Mouse (Mus musculus) small intestine, adult 2 months (tissue): ENCODE results near the gene Cdh15. TPM values are rescaled to one million over a fixed set of nuclear protein-coding genes. Genes with fewer than 3 reads are reported as not detected.

Experiments
- H3K27ac ChIP-seq: fragments of 200-500 bp; 2 replicates; pipeline ENCODE4 v1.5.1; 2012; ENCODE audit warnings: low read depth, low read length, control low read depth, inconsistent platforms; ENCODE audit not compliant: insufficient read depth
- H3K27me3 ChIP-seq: fragments of 200-500 bp; 2 replicates; pipeline ENCODE4 v1.6.1; 2012; ENCODE audit warnings: mild to moderate bottlenecking, moderate library complexity, low read length, inconsistent platforms; ENCODE audit not compliant: control insufficient read depth, insufficient read depth
- H3K36me3 ChIP-seq: fragments of 200-500 bp; 2 replicates; pipeline ENCODE4 v1.6.1; 2012; ENCODE audit warnings: mild to moderate bottlenecking, low read length, control low read depth, inconsistent platforms; ENCODE audit not compliant: control insufficient read depth, insufficient read depth
- H3K4me1 ChIP-seq: fragments of 200-500 bp; 2 replicates; pipeline ENCODE4 v1.6.1; 2012; ENCODE audit warnings: low read length, inconsistent platforms, mixed read lengths; ENCODE audit not compliant: control insufficient read depth, insufficient read depth, insufficient read length
- H3K4me3 ChIP-seq: fragments of 200-500 bp; 2 replicates; pipeline ENCODE4 v1.5.1; 2012; ENCODE audit warnings: low read depth, mild to moderate bottlenecking, control low read depth, inconsistent platforms, low read length, moderate library complexity
- CTCF ChIP-seq: fragments of 200-500 bp; IDR thresholded peaks from 2 replicates; pipeline ENCODE4 v1.5.1; 2012; ENCODE audit warnings: low read depth, mild to moderate bottlenecking, control low read depth, inconsistent platforms, low read length, moderate library complexity, mixed read lengths; ENCODE audit not compliant: insufficient replicate concordance, insufficient read length; ENCODE audit errors: extremely low read depth
- POLR2A ChIP-seq: fragments of 200-500 bp; IDR thresholded peaks from 2 replicates; pipeline ENCODE4 v1.6.1; 2012; ENCODE audit warnings: low read depth, mild to moderate bottlenecking, control low read depth, inconsistent platforms, low read length, moderate library complexity
- WGBS: fragments of 180-500 bp; shearing (Covaris S2); methylation state at CpG from one replicate; pipeline ENCODE4 v1.1.7; 2018; 5-methylcytosine and 5-hydroxymethylcytosine counted together
- polyA plus RNA-seq: library from polyadenylated mRNA; depleted of rRNA; stranded (reverse); fragments of >200 nt; gene quantifications from 2 replicates; pipeline ENCODE4 v1.2.3, GENCODE M21; 2012

The Cdh15 gene
- polyA plus RNA-seq, 1 experiment = not detected

GRCm38 (mm10) chr8:122854388-122854787 lies 6.6 kb downstream of the Cdh15 start:
- TF ChIP-seq CTCF = no peak
- no peak for TF ChIP-seq POLR2A
- WGBS = 63% methylated on average over 7 of the region's 7 CpGs
- Histone ChIP-seq H3K4me1 (no peaks in the 10 kb centered on the region), H3K27me3 (no peaks in the 10 kb centered on the region; the same call in 1 of the 2 replicates), H3K4me3 (no peak overlapping the region), H3K27ac (no peak overlapping the region), H3K36me3 (no peaks in the 10 kb centered on the region)

DNA sequence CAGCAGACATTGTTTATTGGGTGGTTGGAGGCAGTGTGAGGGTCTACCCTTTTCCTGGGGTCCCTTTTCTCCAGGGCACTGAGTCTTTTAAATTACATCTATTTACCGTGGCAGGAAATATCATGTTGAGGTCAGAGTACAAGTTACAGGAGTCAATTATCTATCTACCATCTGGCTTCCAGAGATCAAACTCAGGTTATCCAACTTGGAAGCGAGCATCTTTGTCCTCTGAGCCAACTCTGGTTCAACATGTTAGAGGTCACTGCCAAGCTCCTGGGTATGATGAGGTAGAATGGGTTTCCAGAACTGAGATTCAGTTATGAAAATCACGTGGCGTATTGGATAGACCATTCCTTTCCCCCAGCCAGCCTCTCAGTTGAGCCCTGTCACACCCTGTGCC lies 7.4 kb downstream of the Cdh15 start:
- TF ChIP-seq CTCF = no peak
- no peak for TF ChIP-seq POLR2A
- Histone ChIP-seq H3K4me1 (no peaks in the 10 kb centered on the region), H3K36me3 (no peaks in the 10 kb centered on the region), H3K27me3 (no peaks in the 10 kb centered on the region; the same call in 1 of the 2 replicates), H3K4me3 (no peak overlapping the region), H3K27ac (no peak overlapping the region)
- 46% methylated on average over 4 of the region's 4 CpGs for WGBS

GRCm38 (mm10) chr8:122856288-122856687 lies 8.5 kb downstream of the Cdh15 start:
- no peak overlapping the region for H3K27ac ChIP-seq
- TF ChIP-seq CTCF = no peak
- TF ChIP-seq POLR2A = no peak
- no peaks in the 10 kb centered on the region for H3K36me3 ChIP-seq
- 78% methylated on average over 8 of the region's 8 CpGs for WGBS
- H3K4me1 ChIP-seq = no peaks in the 10 kb centered on the region
- H3K27me3 ChIP-seq = no peaks in the 10 kb centered on the region; the same call in 1 of the 2 replicates
- no peak overlapping the region for H3K4me3 ChIP-seq

DNA sequence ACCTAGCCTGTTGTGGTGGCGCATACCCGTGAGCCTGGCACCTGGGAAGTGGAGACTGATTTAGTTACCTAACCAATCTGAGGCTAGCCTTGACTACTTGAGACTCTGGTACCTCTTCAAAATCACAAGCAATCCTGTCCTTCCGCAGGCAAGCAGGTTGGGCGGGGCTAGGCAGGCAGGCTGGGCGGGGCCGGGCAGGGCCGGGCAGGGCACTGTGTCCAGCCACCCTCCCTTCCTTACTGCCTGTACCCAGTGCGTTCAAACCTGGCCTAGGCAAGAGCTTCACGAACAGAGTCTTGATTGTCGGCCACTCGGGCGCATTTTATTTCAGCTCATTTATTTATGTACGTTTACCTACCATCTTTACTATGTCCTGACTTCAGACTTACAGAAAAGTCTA lies 12.1 kb downstream of the Cdh15 start:
- H3K27ac ChIP-seq = no peak overlapping the region
- no peaks in the 10 kb centered on the region for H3K36me3 ChIP-seq
- no peak overlapping the region for H3K4me3 ChIP-seq
- 40% methylated on average over 13 of the region's 13 CpGs for WGBS
- H3K27me3 ChIP-seq = no peaks in the 10 kb centered on the region
- no peak for TF ChIP-seq POLR2A
- TF ChIP-seq CTCF = no peak
- H3K4me1 ChIP-seq = no peaks in the 10 kb centered on the region

- Histone ChIP-seq H3K27ac (no peak overlapping the region), H3K4me1 (no peaks in the 10 kb centered on the region; the same call in none of the 2 replicates), H3K27me3 (no peaks in the 10 kb centered on the region), H3K4me3 (no peak overlapping the region), H3K36me3 (no peaks in the 10 kb centered on the region)
- TF ChIP-seq CTCF (no peak), POLR2A (no peak)
- 59% methylated on average over 26 of the region's 26 CpGs for WGBS
These were observed 17.0 kb downstream of the Cdh15 start for GRCm38 (mm10) chr8:122864719-122865129.

DNA sequence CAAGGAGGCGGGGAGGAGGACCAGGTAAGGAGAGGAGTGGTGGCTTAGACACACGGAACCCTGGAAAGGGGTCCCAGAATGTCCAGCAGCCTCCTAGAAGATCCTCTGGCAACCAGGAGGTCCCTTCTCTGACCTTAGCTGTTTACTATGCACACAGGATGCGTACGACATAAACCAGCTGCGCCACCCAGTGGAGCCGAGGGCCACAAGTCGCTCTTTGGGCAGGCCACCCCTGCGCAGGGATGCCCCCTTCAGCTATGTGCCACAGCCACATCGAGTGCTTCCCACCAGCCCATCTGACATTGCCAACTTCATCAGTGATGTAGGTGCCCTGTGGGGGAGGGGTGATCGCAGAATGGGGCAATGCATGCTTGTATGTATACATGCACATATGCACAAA lies 17.7 kb downstream of the Cdh15 start:
- 56% methylated on average over 10 of the region's 10 CpGs for WGBS
- Histone ChIP-seq H3K4me3 (no peak overlapping the region), H3K36me3 (no peaks in the 10 kb centered on the region), H3K27ac (no peak overlapping the region), H3K4me1 (peaks cover 4% of the 10 kb centered on the region), H3K27me3 (no peaks in the 10 kb centered on the region)
- no peak for TF ChIP-seq CTCF
- TF ChIP-seq POLR2A = no peak

- WGBS = 63% methylated on average over 8 of the region's 8 CpGs
- Histone ChIP-seq H3K27ac (no peak overlapping the region), H3K27me3 (no peaks in the 10 kb centered on the region), H3K36me3 (no peaks in the 10 kb centered on the region), H3K4me1 (peaks cover 6% of the 10 kb centered on the region), H3K4me3 (no peak overlapping the region)
- TF ChIP-seq CTCF (no peak), POLR2A (no peak)
These were observed 18.5 kb downstream of the Cdh15 start for GRCm38 (mm10) chr8:122866231-122866630.

DNA sequence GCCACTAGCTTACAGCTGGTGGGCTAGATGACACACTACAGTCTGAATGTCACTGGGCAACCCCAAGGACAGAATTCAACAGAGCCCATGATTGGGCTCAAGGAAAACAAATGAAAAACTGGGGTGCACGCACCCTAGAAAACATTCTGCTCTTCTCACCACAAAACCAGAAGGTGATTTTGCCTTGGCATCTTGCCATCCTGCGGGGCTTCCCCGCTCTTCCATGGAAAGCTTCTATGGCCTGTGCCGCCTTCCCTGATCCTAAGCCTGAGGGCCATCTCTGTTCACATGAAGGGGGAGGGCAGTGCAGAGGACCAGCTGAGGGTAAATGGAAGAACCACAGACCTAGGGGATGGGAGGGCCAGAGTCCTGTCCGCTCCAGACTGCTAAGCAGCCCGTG lies 20.2 kb downstream of the Cdh15 start:
- Histone ChIP-seq H3K27me3 (no peaks in the 10 kb centered on the region), H3K36me3 (no peaks in the 10 kb centered on the region), H3K4me3 (no peak overlapping the region), H3K27ac (no peak overlapping the region), H3K4me1 (peaks cover 8% of the 10 kb centered on the region)
- WGBS = 72% methylated on average over 6 of the region's 6 CpGs
- TF ChIP-seq POLR2A (no peak), CTCF (no peak)
